Mouse (Mus musculus): Measurements from ENCODE around the gene Gm21738.
"Not testable (repeated sequence)": the region's sequence is repeated elsewhere in the genome, so short reads cannot be mapped to it uniquely, and the experiment has no call there.

Gene Gm21738

GRCm38 (mm10) chr14:19418830-19419229, at the start of gene Gm21738:
Gm21738 (minus strand) TSS chr14:19418930.
- CTCF ChIA-PET, result not testable (repeated sequence)

- CTCF ChIA-PET, result not testable (repeated sequence)
These were observed 35.0 kb downstream of the Gm21738 start for GRCm38 (mm10) chr14:19383741-19384140.

Data from spleen, embryonic (tissue).